Mouse (Mus musculus): ENCODE results near the gene Lingo2. TPM values are rescaled to one million over a fixed set of nuclear protein-coding genes. Genes with fewer than 3 reads are reported as not detected.

The Lingo2 gene
- not detected for polyA plus RNA-seq (2015; fragmentation: Illumina TruSeq; extraction: RNeasy Lipid Tissue Mini Kit (QIAGEN cat#74804); ENCODE audit: insufficient read depth, low replicate concordance)

GRCm38 (mm10) chr4:36951150-36951954, at the start of gene Lingo2:
TSS of gene Lingo2 (minus strand) at chr4:36951747.

